Mouse (Mus musculus) forebrain, embryonic 16.5 days (tissue): Measurements from ENCODE around the gene Gm20388. TPM values are rescaled to one million over a fixed set of nuclear protein-coding genes. Genes with fewer than 3 reads are reported as not detected.

Experiments
- ATAC-seq: fragments of 200-750 bp; cut with Nextera tagmentation; 2 replicates; pipeline ENCODE4 v1.8.0; 2017; ENCODE audit warnings: mild to moderate bottlenecking, moderate library complexity
- H3K27ac ChIP-seq: fragments of 300-500 bp; sonication (generic); 2 replicates; pipeline ENCODE4 v1.5.1; 2014; ENCODE audit warnings: low read length, control low read depth
- H3K27me3 ChIP-seq: fragments of 300-500 bp; sonication (generic); replicated peaks from 2 replicates; pipeline ENCODE4 v1.6.1; 2014; ENCODE audit warnings: low read length; ENCODE audit not compliant: control insufficient read depth, insufficient read depth
- H3K36me3 ChIP-seq: fragments of 300-500 bp; sonication (generic); 2 replicates; pipeline ENCODE4 v1.6.1; 2014; ENCODE audit not compliant: control insufficient read depth, insufficient read depth
- H3K4me1 ChIP-seq: fragments of 300-500 bp; sonication (generic); replicated peaks from 2 replicates; pipeline ENCODE4 v1.6.1; 2014; ENCODE audit warnings: low read length; ENCODE audit not compliant: control insufficient read depth, insufficient read depth
- H3K4me2 ChIP-seq: fragments of 300-500 bp; sonication (generic); 2 replicates; pipeline ENCODE4 v1.6.1; 2014; ENCODE audit warnings: mild to moderate bottlenecking, low read length, control low read depth
- H3K4me3 ChIP-seq: fragments of 300-500 bp; sonication (generic); replicated peaks from 2 replicates; pipeline ENCODE4 v1.5.1; 2014; ENCODE audit warnings: mild to moderate bottlenecking, low read length, control low read depth
- H3K9ac ChIP-seq: fragments of 300-500 bp; sonication (generic); replicated peaks from 2 replicates; pipeline ENCODE4 v1.6.1; 2014; ENCODE audit warnings: low read depth, low read length, control low read depth
- H3K9me3 ChIP-seq: fragments of 300-500 bp; sonication (generic); 2 replicates; pipeline ENCODE4 v1.6.1; 2016; ENCODE audit warnings: low read length; ENCODE audit not compliant: control insufficient read depth
- WGBS: fragments of 180-500 bp; shearing (Covaris S2); extraction: QIAGEN DNeasy Blood & Tissue Kit; methylation state at CpG from one replicate; pipeline ENCODE4 v1.1.7; 2014; 5-methylcytosine and 5-hydroxymethylcytosine counted together
- polyA plus RNA-seq: library from polyadenylated mRNA; unstranded; fragments of >200 nt; fragmentation: Nextera tagmentation; extraction: Ambion mirVana; gene quantifications from 2 replicates; pipeline ENCODE4 v1.2.1, GENCODE M21; 2015

The Gm20388 gene
- polyA plus RNA-seq, 1 experiment from 2014 or later, result 4.7 TPM

GRCm38 (mm10) chr8:123845991-123846390 is 3935.3 kb downstream of the Gm20388 start:
- Histone ChIP-seq H3K4me3 (no peak overlapping the region), H3K9ac (no peak overlapping the region), H3K36me3 (no peaks in the 10 kb centered on the region), H3K4me2 (no peak overlapping the region), H3K9me3 (no peaks in the 10 kb centered on the region), H3K27me3 (no peaks in the 10 kb centered on the region), H3K27ac (no peak overlapping the region), H3K4me1 (no peaks in the 10 kb centered on the region)
- 92% methylated on average over 10 of the region's 10 CpGs for WGBS
- ATAC-seq, result no peak

- Histone ChIP-seq H3K27ac (no peak overlapping the region), H3K9me3 (no peaks in the 10 kb centered on the region), H3K27me3 (no peaks in the 10 kb centered on the region), H3K4me1 (no peaks in the 10 kb centered on the region), H3K4me2 (no peak overlapping the region), H3K36me3 (no peaks in the 10 kb centered on the region), H3K9ac (no peak overlapping the region), H3K4me3 (no peak overlapping the region)
- 91% methylated on average over 12 of the region's 12 CpGs for WGBS
- no peak for ATAC-seq
These were observed 3935.9 kb downstream of the Gm20388 start for GRCm38 (mm10) chr8:123846509-123846908.

- no peaks in the 10 kb centered on the region for H3K4me1 ChIP-seq
- H3K9ac ChIP-seq, result no peak overlapping the region
- ATAC-seq, result no peak
- H3K4me3 ChIP-seq, result no peak overlapping the region
- no peaks in the 10 kb centered on the region for H3K9me3 ChIP-seq
- no peaks in the 10 kb centered on the region for H3K27me3 ChIP-seq
- 71% methylated on average over 3 of the region's 3 CpGs for WGBS
- H3K27ac ChIP-seq, result no peak overlapping the region
- no peaks in the 10 kb centered on the region for H3K36me3 ChIP-seq
- H3K4me2 ChIP-seq, result no peak overlapping the region
These were observed 3936.9 kb downstream of the Gm20388 start for GRCm38 (mm10) chr8:123847546-123847945.

GRCm38 (mm10) chr8:123849352-123849751 is 3938.7 kb downstream of the Gm20388 start:
- WGBS, result 91% methylated on average over 4 of the region's 4 CpGs
- no peaks in the 10 kb centered on the region for H3K27me3 ChIP-seq
- H3K4me2 ChIP-seq, result no peak overlapping the region
- ATAC-seq, result no peak
- no peak overlapping the region for H3K4me3 ChIP-seq
- no peak overlapping the region for H3K9ac ChIP-seq
- no peaks in the 10 kb centered on the region for H3K36me3 ChIP-seq
- no peaks in the 10 kb centered on the region for H3K9me3 ChIP-seq
- no peaks in the 10 kb centered on the region for H3K4me1 ChIP-seq
- H3K27ac ChIP-seq, result no peak overlapping the region

GRCm38 (mm10) chr8:123851590-123851989 is 3940.9 kb downstream of the Gm20388 start:
- no peak overlapping the region for H3K9ac ChIP-seq
- no peaks in the 10 kb centered on the region for H3K27me3 ChIP-seq
- H3K4me3 ChIP-seq, result no peak overlapping the region
- no peaks in the 10 kb centered on the region for H3K9me3 ChIP-seq
- no peak overlapping the region for H3K27ac ChIP-seq
- H3K36me3 ChIP-seq, result no peaks in the 10 kb centered on the region
- H3K4me2 ChIP-seq, result no peak overlapping the region
- H3K4me1 ChIP-seq, result no peaks in the 10 kb centered on the region
- ATAC-seq, result no peak
- 59% methylated on average over 5 of the region's 5 CpGs for WGBS

- Histone ChIP-seq H3K9me3 (no peaks in the 10 kb centered on the region), H3K9ac (no peak overlapping the region), H3K4me1 (peaks cover 12% of the 10 kb centered on the region), H3K27me3 (no peaks in the 10 kb centered on the region), H3K36me3 (no peaks in the 10 kb centered on the region), H3K4me2 (no peak overlapping the region), H3K27ac (no peak overlapping the region), H3K4me3 (no peak overlapping the region)
- WGBS, result 92% methylated on average over 1 of the region's 1 CpGs
- ATAC-seq, result no peak
These were observed 3943.6 kb downstream of the Gm20388 start for GRCm38 (mm10) chr8:123854252-123854651.

- H3K27me3 ChIP-seq, result no peaks in the 10 kb centered on the region
- no peak overlapping the region for H3K4me3 ChIP-seq
- whole genome bisulfite sequencing, result 74% methylated on average over 9 of the region's 9 CpGs
- H3K9me3 ChIP-seq, result no peaks in the 10 kb centered on the region
- no peak overlapping the region for H3K9ac ChIP-seq
- H3K4me2 ChIP-seq, result no peak overlapping the region
- peaks cover 13% of the 10 kb centered on the region for H3K4me1 ChIP-seq
- no peak overlapping the region for H3K27ac ChIP-seq
- H3K36me3 ChIP-seq, result no peaks in the 10 kb centered on the region
- no peak for ATAC-seq
These were observed 3944.3 kb downstream of the Gm20388 start for GRCm38 (mm10) chr8:123854733-123855475.

GRCm38 (mm10) chr8:123857361-123857760 is 3946.7 kb downstream of the Gm20388 start:
- no peak for ATAC-seq
- Histone ChIP-seq H3K27ac (no peak overlapping the region), H3K9ac (no peak overlapping the region), H3K9me3 (no peaks in the 10 kb centered on the region), H3K4me2 (no peak overlapping the region), H3K4me1 (peaks cover 16% of the 10 kb centered on the region), H3K4me3 (no peak overlapping the region), H3K27me3 (no peaks in the 10 kb centered on the region), H3K36me3 (no peaks in the 10 kb centered on the region)
- 59% methylated on average over 3 of the region's 3 CpGs for WGBS

- Histone ChIP-seq H3K36me3 (no peaks in the 10 kb centered on the region), H3K27me3 (no peaks in the 10 kb centered on the region), H3K4me1 (peaks cover 16% of the 10 kb centered on the region), H3K27ac (peak overlapping the region; percentile 66; the same call in 1 of the 2 replicates), H3K4me3 (peak overlapping the region; percentile 87), H3K9ac (peak overlapping the region; percentile 84), H3K4me2 (peak overlapping the region; percentile 82), H3K9me3 (no peaks in the 10 kb centered on the region)
- no peak for ATAC-seq
- under 1% methylated on average over 17 of the region's 17 CpGs for WGBS
These were observed 3947.9 kb downstream of the Gm20388 start for GRCm38 (mm10) chr8:123858574-123858940.
